Mouse (Mus musculus) layer of hippocampus, adult 18-20 months (tissue): Measurements from ENCODE around the gene Grk5. TPM values are rescaled to one million over a fixed set of nuclear protein-coding genes. Genes with fewer than 3 reads are reported as not detected.

Source experiments
- DNase-seq, 2 experiments: peaks; one replicate each; pipeline ENCODE4 v3.0.0; 2022; ENCODE audit warnings: low spot score in 2 of 2
- total RNA-seq, 2 experiments: library from RNA; stranded (reverse); gene quantifications; 2 replicates each; pipeline ENCODE4 v1.2.3; 2021

Grk5 gene
- total RNA-seq, 2 experiments from 2014 or later, result 10.4 to 12.4 TPM

DNA sequence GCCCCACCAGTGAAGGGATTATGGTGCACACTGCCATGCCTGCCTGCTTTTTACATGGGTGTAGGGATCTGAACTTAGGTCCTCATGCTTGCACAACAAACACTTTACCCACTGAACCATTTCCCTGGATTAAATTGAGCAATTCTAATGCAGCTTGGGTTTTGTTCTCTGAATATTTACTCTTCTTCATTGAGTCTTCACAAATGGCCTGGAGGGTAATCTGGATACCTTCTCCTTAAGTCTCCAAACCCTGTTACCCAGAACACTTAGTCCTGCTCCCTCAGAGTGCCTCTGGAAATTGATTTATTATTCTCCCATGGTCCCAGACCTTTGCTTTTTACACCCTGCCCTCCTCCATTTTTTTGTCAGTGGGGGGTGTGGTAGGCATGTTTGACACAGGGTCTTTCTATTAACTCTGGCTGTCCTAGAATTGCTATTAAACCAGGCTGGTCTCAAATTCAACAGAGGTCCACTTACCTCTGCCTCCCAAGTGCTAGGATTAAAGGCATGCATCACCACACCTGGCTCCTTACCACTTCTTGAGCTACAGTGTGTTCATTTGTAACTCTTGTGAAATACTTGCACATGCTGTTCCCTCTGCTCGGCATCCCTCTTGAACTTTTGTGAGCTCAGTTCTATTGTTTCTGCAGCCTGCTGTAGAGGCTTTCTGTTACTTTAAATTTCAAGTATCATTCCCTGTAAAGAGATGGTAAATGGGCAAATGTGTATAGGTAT lies 82.9 kb downstream of the Grk5 start:
- no peak for DNase-seq

DNA sequence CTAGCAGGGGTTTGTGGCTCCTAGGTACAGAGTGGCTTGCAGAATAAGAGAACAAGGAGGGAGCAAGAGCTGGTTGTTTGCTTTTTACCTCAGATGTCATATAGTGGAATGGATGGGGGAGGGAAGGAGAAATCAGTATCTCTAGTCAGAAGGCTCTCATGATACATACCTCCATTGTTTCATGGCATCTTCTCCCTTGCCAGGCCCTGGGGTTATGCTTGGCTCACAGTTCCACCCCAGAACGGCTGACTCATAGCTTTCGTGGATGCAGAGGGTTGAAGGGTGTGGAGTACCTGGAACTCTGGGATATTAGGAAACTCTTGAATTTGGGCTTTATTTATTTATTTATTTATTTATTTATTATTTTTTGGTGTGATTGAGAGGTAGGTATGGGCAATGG lies 84.0 kb downstream of the Grk5 start:
- DNase-seq, result no peak

- DNase-seq, result no peak
Observed at GRCm38 (mm10) chr19:60979581-60979980, 90.0 kb downstream of the Grk5 start.

GRCm38 (mm10) chr19:60981391-60981790 lies 91.8 kb downstream of the Grk5 start:
- no peak for DNase-seq

- DNase-seq, result no peak
Observed at GRCm38 (mm10) chr19:60981894-60982293, 92.3 kb downstream of the Grk5 start.

- no peak for DNase-seq
Observed at GRCm38 (mm10) chr19:60989766-60990165, 100.2 kb downstream of the Grk5 start.

DNA sequence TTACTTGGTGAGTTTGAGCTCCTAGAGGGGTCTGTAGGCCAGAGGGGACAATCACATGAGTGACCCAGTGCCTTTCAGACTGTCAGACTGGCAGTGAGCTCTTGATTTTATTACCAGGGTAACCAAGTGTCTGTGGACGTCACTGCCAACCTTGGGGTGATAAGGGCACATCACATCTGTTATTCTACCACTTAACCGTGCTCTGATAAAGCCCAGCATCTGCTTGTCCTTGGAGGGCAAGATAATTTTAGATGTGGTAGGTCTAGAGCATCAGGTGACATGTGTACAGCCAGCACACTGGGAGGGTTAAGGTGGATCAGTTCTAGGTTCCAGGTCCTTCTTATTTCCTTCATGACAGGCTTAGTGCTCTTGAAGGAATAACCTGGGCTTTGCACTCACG lies 104.7 kb downstream of the Grk5 start:
- no peak for DNase-seq

DNA sequence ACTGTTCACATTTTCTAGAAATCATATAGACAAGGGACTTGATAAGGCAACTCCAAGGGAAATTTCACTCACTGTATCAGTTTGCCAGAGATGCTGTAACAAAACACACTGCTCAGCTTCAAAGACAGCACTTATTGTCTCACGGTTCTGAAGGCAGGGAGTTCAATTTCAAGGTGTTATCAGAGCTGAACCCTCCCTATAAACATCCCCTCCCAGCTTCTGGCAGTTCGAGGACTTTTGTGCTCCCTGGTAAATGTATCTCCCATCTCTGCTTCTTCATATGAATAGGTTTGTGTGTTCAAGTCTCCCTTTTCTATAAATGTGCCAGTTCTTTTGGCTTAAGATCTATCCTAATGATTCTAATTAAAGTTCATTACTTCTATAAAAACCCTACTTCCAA lies 105.3 kb downstream of the Grk5 start:
- no peak for DNase-seq

GRCm38 (mm10) chr19:60997784-60998183 lies 108.2 kb downstream of the Grk5 start:
- DNase-seq, result no peak

DNA sequence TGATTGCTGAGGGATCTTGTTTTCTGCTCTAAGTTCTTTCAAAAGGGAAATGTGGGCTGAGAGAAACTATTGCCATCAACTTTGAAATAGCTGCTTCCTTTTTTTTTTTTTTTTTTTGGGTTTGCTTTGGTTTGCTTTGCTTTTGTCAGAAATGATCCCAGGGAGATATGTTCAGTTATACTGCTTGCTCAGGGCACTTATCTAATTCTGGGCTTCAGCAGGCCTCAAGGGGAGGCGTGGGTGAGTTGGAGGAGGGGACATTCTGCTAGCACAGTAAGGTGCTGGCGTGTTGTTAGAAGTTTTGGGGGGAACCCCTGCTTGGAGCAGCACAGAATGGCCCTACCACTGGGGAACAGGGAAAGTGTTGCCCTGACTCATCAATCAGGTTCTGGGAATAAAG lies 110.1 kb downstream of the Grk5 start:
- DNase-seq, result no peak

- DNase-seq, result no peak
Observed at GRCm38 (mm10) chr19:61000958-61001357, 111.4 kb downstream of the Grk5 start.

- no peak for DNase-seq
Observed at GRCm38 (mm10) chr19:61009266-61009665, 119.7 kb downstream of the Grk5 start.

DNA sequence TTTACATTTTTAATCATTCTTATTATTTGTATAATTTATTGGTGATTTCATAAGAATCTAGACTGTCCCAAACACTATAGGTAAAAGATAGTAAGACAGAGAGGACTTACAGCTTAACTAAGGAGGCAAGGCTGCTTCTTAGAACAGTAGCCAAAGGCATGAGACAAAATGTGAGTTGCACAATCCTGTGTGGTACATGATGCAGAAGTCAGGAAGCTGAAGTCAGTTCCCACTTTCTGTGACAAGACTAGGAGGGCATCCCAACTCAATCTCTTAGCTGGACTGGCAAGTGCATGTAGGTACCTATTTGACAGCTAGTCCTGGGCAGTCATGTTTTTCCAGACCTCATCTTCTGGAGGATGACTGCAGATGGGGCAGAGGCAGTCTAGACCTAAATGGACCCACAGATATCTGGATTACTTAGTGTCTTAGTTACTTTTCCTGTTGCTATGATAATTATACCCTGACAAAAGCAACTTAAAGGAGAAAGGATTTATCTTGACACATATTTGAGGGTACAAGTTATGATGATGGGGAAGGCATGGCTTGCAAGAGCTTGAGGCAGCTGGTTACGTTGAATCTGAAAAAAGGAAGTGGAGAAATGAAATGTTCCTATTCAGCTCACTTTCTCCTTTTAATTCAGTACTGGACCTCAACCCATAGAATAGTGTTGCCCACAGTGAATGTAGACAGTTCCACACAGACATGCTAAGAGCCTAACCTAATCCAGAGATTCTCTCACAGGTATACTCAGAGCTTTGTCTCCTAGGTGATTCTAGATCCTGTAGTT lies 128.1 kb downstream of the Grk5 start:
- DNase-seq, result no peak

DNA sequence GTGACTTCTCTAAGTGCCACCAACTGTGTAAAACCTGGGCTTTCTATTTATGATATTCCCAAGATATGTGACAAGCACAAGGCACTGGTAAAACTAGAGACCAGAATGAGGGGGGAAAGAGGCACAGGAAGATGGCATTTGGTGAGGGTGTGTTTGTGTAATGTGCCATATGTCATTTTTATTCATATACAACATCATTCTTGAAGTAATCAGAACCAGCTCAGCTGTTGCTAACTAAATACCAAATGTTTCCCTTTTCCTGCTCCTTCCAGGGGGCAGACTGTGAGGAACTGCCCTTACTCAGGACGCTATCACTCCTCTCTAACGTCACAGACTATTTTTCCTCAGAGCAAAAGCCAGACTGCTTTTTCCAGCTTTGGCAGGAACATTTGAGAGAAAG lies 132.0 kb downstream of the Grk5 start:
- peak; percentile 40 to 60 for DNase-seq

DNA sequence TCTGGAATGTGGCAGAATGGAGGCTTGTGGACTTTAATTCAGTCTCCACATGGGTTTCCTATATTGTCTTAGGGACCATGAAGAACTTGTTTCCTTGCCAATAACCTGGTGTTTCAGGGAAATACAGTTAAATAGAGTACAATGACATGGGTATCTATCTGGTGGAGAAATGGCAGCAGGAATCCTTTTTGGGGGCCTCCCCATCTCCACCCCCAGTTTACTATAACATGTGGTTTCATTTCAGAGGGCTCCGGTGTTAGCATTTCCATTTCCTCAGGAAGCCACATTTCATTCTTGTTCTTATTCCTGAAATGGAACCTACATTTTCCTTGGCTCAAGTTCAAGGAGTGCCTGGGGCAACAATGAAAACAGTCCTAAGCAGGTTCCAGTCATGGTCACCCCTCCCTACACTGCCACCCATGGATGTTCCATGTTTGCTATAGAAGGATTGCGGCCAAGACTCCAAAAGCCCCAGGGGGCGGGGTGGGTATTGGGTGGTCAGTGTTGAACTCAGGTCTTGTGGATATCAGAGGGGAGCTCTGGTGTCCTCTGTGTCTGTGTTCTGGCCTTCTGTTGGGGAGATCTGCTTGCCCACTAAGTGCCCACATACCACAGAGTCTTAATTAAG lies 132.5 kb downstream of the Grk5 start:
- no peak for DNase-seq

- DNase-seq, result no peak
Observed at GRCm38 (mm10) chr19:61031570-61031969, 142.0 kb downstream of the Grk5 start.

- no peak for DNase-seq
Observed at GRCm38 (mm10) chr19:61039151-61039550, 149.6 kb downstream of the Grk5 start.

DNA sequence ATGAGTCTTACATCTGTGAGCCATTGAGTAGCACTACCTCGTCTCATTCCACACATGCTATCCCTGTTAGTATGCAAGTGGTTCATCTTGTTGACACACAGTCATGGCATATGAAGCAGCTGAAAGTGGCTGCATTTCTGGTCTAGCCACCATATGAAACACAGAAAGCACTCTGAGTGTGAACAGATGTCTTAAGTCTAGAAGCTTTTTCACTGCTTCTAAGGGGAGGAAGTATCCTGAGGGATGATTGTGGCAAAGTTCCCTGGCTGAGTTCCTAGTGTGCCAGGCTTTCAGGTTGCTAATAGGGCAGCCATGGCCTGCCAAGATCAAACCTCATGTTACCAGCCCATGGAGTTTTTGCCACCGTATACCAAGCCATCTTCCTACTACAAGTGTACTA lies 159.1 kb downstream of the Grk5 start:
- no peak for DNase-seq

DNA sequence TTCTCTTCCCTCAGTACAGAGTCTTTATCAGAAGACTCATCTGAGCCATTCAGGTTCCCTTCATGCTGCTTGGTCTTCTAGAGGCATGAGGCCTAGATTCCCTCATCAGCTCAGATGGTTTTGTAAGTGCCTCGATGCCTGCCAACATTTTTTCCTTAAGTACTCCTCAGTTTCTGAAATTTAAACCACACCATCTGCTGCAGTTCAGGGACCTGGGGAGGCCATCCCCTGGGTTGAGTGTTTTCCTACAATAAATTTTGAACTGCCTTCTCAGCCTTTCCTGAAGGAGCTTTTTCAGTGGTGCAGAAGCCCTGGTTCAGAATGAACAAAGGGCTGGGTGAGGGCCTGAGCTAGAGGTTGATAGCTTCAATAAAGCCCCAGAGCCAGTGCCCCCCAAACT lies 159.9 kb downstream of the Grk5 start:
- no peak for DNase-seq

GRCm38 (mm10) chr19:61051151-61051550 lies 161.6 kb downstream of the Grk5 start:
- no peak for DNase-seq

DNA sequence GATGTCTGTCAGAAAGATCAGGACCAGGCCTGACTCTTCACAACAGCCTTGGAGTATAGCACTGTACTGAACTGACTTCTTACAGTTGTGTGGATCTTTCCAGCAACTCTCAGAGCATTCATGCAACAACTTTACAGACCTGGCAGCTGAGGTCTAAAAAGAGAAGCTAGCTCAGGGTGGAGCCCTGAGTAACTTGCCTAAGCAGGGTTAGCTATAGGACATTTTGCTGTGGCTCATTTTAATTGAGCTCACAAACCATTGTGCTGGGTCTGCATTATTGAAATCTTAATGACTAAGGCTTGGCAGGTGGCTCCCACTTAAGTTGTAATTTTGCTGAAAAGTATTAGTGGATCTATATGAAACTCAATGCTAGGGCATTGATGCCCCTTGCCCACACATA lies 162.5 kb downstream of the Grk5 start:
- DNase-seq, result no peak

GRCm38 (mm10) chr19:61052786-61053185 lies 163.2 kb downstream of the Grk5 start:
- DNase-seq, result no peak
